Mouse (Mus musculus) urinary bladder, postnatal 4 days (tissue): ENCODE measurements around the gene Cd300a.
A peak's percentile ranks its signal among the peaks of the same experiment; 100 is the strongest.

Experiments
- DNase-seq, 2 experiments: peaks; one replicate each; pipeline ENCODE4 v3.0.0; 2021 to 2022; ENCODE audit warnings: low spot score in 2 of 2

Gene Cd300a

DNA sequence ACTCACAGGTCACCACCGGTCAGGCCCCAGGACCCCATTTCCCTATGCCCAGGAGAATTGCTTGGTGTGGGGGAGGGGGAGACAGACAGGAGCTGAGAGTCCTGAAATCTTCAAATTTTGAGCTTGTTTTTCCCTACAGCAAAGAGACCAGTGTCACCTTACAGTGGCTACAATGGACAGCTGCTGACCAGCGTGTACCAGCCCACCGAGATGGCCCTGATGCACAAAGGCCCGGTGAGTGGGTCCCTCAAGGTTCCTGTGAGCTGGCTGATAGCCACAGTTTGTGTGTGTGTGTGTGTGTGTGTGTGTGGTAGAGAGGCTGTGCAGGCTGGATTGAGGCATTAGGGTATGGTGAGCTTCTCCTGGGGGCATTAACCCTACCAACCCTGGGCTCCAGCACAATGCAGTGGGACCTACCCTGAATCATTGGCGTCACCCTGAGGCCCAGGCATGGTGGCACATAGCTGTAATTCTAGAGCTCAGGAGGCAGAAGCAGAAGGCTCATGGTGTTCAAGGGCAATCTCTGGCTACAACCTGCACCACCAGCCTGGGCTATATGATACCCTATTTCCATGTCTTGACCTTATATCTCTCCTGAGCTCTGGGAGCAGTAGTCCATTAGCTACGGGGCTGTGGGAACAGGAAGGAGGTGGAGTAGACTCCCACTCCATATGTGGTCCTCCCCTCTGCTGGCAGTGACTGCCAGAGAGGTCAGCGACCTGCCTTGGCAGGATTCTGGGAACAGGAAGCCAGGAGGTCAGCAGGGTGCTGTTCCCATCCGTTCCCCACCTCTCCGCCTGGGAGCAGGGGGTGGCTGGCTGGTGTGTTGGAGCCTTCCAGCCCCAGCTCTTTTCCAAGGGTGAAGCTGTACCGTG lies 23.1 kb upstream of the Cd300a start:
- DNase-seq = peak in 1 of 2 experiments; percentile 55

DNA sequence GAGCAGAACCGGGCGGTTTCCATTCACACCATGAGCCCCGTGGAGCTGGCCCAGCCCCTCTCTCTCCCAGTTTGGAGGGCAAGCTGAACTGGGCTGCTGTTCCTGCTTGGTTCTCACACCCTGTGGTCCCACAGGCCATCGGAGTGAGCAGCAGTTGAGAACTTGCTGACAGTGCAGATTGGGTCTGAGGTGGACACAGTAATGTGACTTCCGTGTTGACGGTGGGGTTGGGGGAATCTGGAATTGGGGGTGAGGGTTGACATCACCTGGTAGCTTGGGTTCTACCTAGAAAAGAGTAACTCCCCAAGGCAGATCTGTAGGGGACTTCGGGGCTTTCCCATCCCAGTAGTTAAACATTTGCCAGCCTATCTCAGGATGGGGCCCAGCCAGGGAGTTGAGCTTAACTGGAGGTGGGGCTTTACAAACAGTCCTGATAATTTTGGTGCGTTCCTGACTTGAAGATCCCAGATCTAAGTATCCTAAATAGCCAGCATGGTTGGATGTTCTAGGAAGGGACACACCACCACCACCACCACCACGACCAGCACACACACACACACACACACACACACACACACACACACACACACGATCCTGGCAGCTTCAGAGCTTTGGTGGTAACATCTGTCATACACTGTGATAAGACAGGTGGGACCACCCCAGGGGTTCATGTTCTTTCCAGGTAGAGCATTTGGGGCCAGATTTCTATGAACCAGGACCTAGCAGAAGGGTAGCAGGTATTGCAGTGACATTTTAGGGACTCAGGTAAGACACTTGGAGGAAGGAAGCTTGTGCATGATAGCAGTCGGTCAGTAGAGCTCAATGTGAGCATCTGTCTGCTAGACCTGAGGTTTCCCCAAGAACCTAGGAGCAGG lies 22.2 kb upstream of the Cd300a start:
- no peak for DNase-seq

DNA sequence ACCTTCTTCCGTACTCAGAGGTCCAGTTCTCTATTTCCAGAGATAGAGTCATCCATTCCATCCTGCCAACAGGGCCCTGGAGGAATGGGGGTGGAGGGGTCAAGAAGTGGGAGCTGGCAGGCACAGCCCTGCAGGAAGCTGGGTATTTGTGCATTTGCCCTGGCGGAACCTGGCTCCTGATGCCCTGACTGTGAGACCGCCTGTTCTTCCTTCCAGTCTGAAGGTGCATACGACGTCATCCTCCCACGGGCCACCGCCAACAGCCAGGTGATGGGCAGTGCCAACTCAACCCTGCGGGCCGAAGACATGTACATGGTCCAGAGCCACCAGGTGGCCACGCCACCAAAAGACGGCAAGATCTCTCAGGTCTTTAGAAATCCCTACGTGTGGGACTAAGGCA lies 21.6 kb upstream of the Cd300a start:
- no peak for DNase-seq

DNA sequence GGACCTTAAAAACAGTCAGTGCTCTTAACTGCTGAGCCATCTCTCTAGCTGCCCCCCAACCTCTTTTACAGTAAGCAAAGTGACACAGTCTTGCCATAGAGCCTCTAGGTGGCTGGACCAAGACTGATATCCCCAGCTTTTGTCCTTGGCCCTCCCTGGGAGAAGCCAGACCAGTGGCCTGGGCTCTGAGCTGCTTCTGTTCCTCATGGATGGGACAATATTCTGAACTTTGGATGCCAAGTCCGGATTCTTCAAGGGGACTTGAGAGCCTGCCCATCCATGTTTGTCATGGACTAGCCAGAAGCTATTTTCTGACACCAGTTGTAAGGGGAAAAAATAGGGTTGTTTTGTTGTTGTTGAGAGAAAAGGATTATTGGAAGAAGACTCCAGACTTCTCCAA lies 20.1 kb upstream of the Cd300a start:
- DNase-seq = no peak

DNA sequence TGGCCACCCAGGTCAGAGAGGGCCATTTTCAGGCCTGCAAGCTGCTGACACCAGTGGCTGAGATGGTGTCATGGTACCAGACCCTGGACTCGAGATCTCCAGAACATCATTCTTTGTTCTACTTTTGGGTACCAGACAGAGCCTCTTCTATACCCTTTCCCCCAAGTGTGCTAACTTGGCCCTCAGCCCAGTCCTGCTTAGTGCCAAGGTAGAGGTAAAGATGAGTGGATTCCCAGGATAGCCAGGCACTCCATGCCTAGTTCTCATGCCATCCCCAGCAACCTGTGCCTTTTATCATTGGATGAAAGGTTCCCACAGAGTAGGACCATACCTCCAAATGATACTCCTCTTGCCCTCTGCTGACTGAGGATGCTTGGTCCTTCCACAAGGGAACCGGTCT lies 18.3 kb upstream of the Cd300a start:
- no peak for DNase-seq

DNA sequence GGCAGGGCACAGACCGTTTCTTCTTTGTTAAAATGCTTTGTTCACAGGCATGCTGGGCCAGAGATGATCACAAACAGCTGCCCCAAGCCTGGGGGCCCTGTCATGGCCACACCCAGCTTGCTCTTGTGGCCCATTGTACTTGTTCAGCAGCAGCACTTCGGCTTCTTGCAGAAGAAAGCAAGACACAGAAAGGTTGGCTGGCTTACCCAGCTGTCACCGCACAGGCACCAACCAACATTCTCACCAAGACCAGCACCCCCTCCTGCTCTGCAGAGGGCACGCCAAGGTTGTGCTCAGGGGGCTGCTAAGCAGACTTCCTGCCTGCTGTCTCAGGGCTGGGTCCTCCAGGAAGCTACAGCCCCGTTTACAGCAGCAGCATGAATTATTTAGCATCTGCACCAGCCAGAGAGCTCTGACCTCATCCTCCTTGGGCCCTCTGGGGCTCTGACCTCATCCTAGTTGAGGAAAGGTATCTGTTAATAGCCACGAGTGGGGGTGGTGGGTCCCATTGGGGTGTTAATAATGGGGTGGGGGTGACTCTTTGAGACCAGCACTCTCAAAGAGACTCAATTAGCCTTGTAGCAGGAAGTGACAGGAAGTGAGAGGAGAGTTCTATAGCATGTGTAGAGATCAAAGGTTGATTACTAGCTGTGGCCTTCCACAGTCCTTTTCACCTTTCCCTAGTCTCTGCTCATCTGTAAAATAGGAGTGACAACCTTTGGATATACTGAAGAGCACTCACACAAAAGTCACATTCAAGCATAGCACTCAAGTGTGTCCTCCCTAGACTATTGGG lies 16.6 kb upstream of the Cd300a start:
- DNase-seq = no peak

DNA sequence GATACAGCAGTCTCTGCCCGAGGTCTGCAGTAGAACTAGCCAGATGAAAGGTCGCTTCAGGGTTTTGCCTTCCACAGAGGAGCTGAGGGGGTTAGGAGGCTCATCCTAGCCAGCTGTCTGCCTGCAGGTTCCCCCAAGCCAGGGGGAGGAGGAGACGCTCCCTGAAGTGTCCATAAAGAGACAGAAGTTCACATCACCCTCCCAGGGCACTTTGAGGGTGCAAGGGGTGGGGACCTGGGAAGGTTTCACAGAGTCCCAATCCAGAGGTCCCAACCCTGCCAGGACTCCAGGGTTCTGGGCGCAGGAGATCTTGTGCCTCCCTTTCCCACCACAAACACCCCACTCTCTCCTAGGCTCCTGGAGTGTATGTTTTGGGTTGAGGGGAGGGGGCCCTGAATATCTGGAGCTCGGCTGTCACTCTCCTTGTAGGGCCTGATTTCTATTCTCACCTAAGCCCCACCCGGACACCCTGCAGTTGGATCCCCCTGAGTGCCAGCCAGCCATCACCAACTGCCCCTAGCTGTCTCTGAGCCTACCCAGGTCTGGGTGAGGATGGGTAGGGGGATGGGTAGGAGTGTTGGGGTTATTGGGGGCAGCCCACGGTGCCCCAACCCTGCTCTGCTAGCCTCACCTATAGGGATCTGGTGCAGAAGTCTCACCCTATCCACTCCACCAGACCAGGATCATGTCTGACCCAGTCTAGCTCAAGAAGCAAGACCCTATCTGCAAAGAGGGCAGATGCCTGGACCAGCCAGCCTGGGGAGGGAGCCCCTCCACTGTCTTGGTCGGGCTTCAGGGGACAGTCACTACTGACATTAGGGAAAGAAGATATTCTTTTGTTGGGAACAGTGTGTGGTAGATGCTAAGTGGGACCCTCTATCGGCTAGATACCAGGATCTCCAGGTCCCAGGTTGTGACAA lies 15.4 kb upstream of the Cd300a start:
- DNase-seq = no peak

DNA sequence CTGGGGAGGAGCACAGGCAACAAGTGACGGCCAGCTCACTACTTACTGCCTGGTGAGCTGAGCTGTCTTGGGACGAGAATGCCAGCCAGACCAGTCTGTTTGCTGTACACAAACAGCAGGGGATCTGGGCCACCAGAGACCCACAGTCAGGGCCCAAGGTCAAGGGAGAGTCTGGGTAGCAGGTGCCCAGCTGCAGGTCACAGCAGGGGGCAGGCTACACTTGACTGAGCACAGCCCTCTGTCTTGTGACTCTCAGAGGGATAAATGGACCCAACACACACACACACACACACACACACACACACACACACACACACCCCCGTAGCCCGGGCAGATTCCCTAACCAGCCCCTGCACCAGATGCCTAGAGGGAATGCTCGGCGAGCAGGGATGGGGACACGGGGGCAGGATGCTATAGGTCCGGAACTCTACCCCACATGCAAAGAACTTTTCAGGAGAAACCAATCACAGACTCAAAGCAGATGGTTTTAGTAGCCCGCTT lies 14.5 kb upstream of the Cd300a start:
- no peak for DNase-seq

DNA sequence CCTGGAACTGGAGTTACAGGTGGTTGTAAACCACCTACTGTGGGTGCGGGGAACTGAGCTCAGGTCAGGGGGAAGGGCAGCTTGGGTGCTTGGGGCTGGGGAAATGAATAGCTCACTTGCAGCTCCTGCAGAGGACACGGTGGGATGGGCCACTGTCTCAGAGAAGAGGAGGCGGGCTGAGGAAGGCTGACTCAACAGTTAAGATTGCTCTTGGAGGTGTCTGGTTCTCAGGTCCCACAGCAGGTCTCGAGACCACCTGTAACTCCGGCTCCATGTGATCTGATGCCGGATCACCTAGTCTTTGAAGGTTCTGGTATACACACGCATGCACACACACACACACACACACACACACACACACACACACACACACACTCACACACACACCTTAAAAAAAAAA lies 13.7 kb upstream of the Cd300a start:
- DNase-seq = no peak

DNA sequence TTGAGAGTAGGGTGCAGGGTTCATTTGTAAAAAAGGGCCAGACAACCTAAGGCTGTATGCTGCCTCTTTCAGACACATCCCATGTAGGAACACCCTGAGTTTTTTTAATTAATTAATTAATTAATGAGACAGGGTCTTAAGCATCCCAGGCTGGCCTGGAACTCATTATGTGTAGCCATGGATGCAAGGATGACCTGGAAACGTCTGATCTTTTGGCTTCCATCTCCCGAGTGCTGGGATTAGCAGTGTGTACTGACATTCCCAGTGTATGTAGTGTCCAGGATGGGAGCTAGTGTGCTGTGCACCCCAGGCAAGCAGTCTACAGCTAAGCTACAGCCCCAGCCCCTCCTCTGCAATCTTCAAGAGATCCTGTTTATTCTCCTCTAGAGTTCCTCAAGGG lies 13.2 kb upstream of the Cd300a start:
- no peak for DNase-seq

DNA sequence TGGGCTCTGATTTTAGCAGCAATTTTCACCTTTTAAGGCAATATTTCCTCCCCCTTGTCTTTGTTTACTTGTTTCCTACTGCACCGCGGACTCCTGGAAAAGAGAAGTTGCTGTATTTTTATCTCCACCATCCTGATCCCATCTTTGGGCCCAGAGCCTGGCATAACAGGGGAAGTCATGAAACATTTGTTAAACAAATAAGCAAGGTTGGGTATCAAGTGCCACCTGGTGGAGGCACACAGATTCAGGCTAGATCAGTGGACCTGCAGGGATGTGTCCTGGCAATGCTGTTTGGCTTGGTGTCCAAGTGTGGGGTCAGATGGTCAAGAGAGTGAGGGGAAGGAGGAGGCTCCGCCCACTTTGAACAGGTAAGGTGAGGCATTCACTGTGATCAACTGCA lies 12.7 kb upstream of the Cd300a start:
- no peak for DNase-seq

DNA sequence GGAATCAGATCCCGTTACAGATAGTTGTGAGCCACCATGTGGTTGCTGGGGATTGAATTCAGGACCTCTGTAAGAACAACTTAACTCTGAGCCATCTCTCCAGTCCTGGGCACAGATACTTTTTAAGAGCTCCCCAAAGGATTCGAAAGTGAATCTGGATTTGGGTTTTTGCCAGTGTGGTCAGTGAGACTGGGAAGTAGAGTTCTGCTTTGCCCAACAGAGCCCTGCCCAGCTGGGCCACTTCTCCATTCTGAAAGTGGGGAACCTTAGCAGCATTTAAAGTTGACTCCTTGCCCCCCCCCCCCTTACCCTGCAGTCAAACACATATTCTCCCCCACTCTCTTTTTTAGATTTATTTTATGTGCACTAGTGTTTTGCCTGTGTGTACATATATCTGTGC lies 10.2 kb upstream of the Cd300a start:
- no peak for DNase-seq

DNA sequence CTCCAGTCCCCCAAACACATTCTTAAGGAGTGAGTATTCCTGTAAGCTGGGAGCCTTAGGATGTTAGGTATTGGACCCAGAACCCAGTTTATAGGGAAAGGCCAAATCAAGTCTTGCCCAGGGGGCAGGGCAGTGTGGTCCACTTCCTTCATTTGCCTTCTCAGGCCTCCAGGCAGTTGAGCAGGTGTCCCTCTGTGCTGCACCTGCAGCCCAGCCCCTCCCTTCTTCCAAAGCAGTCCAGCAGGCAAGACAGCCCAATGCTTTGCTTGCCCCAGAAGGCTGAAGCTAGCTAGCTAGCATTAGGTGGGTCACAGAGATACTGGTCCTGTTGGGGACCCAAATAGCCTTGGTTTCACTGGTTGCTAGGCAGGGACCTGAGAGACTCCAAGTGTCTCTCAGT lies 9.7 kb upstream of the Cd300a start:
- DNase-seq = no peak

DNA sequence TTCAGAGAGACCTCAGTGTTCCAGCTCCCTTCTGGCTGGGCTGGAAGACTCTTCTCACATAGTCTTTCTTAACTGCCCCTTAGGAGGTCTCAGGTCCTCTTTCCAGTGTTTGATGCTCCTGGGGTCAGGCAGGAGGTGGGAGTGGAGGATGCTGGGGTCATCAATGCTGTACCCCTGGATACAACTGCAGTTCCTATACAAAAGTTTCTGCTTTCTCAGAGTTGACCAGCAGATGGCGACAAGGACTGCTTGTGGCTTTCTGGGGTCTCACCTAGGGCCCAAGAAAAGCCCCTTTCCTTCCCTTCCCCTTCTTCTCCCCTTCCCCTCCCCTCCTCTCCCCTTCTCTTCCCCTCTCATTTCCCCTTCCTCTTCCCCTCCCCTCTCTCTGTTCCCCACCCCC lies 9.3 kb upstream of the Cd300a start:
- no peak for DNase-seq

DNA sequence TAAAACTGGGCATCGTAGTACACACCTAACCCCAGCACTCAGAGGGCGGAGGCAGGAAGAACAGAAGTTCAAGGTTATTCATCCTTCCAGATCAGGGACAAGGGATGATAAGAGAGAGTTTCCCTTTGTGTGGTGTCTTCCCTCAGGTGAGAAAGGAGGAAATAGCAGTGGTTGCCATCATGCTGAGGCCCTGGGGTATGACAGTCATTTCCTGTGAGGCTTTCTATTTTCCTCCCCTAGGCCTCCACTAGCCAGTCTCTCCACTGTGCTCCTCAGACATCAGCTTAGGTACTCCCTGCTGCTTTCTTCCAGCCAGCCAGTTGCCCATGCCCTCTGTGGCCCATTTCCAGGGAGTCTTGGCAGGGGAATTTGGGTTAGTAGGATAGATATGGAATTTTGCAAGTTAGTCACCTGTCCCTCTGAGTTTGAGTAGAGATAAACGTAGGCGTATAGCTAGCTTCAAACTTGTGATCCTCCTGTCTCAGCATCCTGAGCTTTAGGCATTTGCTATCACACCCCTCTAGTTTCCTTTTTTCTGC lies 6.5 kb upstream of the Cd300a start:
- DNase-seq = no peak

DNA sequence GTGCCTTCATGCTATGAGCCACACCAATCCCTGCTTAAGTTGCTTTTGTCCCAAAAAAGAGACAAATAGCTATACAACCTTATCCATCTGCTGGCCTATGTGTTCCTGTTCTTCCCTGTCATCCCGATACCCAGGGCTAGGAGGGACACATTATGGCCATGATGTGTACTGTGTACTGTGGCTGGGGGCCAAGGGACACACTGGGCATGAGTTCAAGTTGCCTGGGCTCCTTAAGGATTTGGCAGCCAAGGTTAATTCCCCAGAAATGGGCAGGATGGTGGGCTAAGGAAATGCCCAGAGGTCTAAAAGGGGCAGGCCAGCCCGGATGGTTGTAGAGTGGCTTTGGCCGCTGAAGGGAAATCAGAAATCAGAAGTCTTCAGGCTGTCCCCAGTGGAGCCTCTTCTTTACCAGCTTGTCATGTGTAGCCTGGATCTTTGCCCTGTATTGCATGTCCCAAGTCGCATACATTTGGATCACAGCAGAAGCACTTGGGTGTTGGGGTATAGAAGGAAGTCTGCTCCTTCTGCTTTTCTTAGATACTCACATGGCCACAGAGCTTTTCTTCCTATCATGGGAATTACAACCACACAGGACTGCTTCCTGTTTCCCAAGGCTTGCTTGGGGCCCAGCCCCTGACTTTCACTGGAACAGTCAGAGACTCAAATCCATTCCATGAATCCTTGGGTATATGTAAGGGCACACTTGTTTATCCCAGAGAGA lies 5.3 kb upstream of the Cd300a start:
- DNase-seq = no peak

DNA sequence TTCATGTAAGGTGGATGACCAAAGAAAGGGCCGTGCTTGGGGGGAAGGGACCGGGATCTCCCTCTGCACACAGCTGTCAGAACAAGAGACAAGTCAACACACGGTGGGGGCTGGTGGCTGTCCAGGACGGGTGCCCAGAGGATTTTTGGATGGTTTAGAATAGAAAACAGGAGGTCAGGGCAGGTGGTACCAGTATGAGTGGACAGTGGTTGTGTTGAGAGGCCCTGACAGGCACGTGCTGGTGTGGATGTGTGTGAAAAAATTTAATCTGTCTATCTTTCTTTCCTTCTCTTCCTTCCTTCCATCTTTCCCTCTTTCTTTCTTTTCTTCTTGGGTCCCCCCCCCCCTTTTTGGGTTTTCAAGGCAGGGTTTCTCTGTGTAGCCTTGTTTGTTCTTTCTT lies 701 bp downstream of the Cd300a start:
- no peak for DNase-seq

DNA sequence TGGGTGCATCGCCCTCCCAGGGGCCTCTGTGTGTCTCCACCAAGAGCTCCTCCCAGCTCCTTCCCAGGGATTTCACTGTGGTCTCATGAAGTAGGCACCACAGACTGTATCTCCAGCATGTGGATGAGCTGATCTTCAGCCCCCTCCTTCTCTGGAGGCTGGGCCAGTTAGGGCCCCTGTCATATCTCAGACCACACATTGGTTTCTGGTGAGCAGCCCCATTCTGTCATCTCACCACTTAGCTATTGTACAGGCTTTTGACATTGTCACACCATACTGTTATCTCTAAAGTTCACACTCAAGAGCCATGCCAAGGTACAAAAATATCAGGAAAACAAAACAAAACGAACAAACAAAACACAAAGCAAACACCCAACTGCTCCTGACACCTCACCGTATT lies 6.2 kb downstream of the Cd300a start:
- DNase-seq = no peak

DNA sequence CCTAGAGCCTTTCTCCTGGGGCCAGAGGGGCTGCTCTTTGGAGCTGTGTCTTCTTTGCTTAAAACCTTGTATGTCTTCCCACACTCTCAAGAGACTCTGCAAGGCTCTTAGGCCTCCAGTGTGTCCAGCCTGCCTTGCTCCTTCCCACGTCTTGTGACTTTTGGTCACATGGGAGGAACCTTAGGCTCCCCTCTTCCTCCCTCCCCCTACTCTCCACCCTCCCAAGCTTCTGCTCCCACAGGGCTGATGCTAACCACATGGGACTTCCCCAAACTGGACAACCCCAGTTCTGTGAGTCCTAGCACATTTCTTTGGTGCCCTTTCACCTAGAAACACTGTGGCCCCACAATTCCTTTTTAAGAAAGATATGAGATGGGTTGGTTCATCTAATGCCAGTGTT lies 8.2 kb downstream of the Cd300a start:
- DNase-seq = no peak

DNA sequence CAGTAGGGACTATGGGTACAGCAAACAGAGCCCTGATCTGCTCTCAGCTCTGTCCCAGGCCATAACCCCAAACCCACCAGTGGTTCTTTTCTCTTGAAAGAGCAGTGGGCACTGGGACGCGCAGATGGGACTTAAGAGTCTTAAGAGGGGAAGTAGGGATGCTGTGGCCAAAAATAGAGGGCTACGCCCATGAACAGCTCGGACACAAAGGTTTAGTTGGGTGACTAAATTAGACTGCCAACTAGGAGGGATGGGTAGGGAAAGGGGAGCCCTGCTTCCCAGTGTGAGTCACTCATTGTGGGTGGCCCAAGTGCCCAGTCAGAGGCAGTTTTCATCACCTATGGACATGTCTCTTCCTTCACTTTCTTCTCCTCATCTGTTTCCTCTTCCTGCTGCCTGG lies 13.4 kb downstream of the Cd300a start:
- no peak for DNase-seq
